Mouse (Mus musculus) layer of hippocampus, adult 11-12 months (tissue): ENCODE results near the gene Asic2.

Source experiments
- DNase-seq: peaks from one replicate; pipeline ENCODE4 v3.0.0; 2022; ENCODE audit warnings: low spot score

Gene Asic2

GRCm38 (mm10) chr11:81611948-81612797 lies 356.1 kb downstream of the Asic2 start:
- peak; percentile 42 for DNase-seq

- DNase-seq = no peak
Measured at GRCm38 (mm10) chr11:81610506-81610905, 357.8 kb downstream of the Asic2 start.

GRCm38 (mm10) chr11:81602971-81603370 lies 365.3 kb downstream of the Asic2 start:
- no peak for DNase-seq

GRCm38 (mm10) chr11:81601736-81602135 lies 366.5 kb downstream of the Asic2 start:
- DNase-seq = no peak

GRCm38 (mm10) chr11:81597601-81598000 lies 370.7 kb downstream of the Asic2 start:
- no peak for DNase-seq

- peak; percentile 59 for DNase-seq
Measured at GRCm38 (mm10) chr11:81595235-81595634, 373.0 kb downstream of the Asic2 start.

- DNase-seq = no peak
Measured at GRCm38 (mm10) chr11:81592776-81593175, 375.5 kb downstream of the Asic2 start.

- DNase-seq = no peak
Measured at GRCm38 (mm10) chr11:81590911-81591310, 377.3 kb downstream of the Asic2 start.

GRCm38 (mm10) chr11:81588630-81589029 lies 379.6 kb downstream of the Asic2 start:
- peak; percentile 77 for DNase-seq

- DNase-seq = no peak
Measured at GRCm38 (mm10) chr11:81587942-81588341, 380.3 kb downstream of the Asic2 start.

GRCm38 (mm10) chr11:81587114-81587513 lies 381.1 kb downstream of the Asic2 start:
- DNase-seq = no peak

- no peak for DNase-seq
Measured at GRCm38 (mm10) chr11:81584506-81584905, 383.8 kb downstream of the Asic2 start.

- no peak for DNase-seq
Measured at GRCm38 (mm10) chr11:81583195-81583594, 385.1 kb downstream of the Asic2 start.

GRCm38 (mm10) chr11:81582161-81582560 lies 386.1 kb downstream of the Asic2 start:
- DNase-seq = no peak

- DNase-seq = no peak
Measured at GRCm38 (mm10) chr11:81579753-81580152, 388.5 kb downstream of the Asic2 start.

GRCm38 (mm10) chr11:81570406-81570805 lies 397.9 kb downstream of the Asic2 start:
- DNase-seq = peak; percentile 29

GRCm38 (mm10) chr11:81564857-81565256 lies 403.4 kb downstream of the Asic2 start:
- DNase-seq = peak; percentile 33

- DNase-seq = no peak
Measured at GRCm38 (mm10) chr11:81560374-81560773, 407.9 kb downstream of the Asic2 start.

- DNase-seq = no peak
Measured at GRCm38 (mm10) chr11:81543189-81543588, 425.1 kb downstream of the Asic2 start.

- DNase-seq = no peak
Measured at GRCm38 (mm10) chr11:81535121-81535717, 433.0 kb downstream of the Asic2 start.

GRCm38 (mm10) chr11:81534686-81535085 lies 433.6 kb downstream of the Asic2 start:
- DNase-seq = peak; percentile 53

- no peak for DNase-seq
Measured at GRCm38 (mm10) chr11:81531906-81532305, 436.4 kb downstream of the Asic2 start.

- DNase-seq = peak; percentile 49
Measured at GRCm38 (mm10) chr11:81522927-81523326, 445.3 kb downstream of the Asic2 start.
